Mouse (Mus musculus): Measurements from ENCODE around the gene Pum1.

DNA sequence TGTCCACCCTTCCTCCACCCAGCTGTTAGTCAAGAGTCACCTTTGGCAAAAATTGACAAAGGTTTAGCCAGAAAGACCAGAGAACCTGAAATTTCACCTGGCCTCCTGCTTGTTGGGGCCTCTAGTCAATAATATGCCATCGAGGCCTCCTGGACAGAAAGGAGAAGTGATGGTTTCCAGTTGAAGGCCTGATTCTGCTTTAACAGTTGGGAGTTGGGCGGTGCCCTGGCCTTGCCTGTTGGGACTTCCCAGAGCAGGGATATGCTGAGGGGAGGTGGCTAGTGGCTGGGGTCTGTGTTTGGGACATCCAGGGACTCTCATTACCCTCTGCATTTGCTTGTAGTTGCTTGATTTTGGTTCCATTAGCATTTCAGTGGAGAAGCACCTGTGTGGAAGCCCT, 119.4 kb downstream of the Pum1 start:
- TF ChIP-seq CTCF (IDR thresholded peaks at IDR 0.05; ENCODE audit: extremely low read depth, insufficient read length, insufficient replicate concordance, low read depth, low read length) = no peak
- no peak for TF ChIP-seq POLR2A (IDR thresholded peaks at IDR 0.05; ENCODE audit: low read depth, low read length)

All from small intestine, adult 2 months (tissue).